Mouse (Mus musculus) hindbrain, embryonic 16.5 days (tissue): ENCODE data around the gene Ikzf1. TPM values are rescaled to one million over a fixed set of nuclear protein-coding genes. Genes with fewer than 3 reads are reported as not detected.

ENCODE experiments used
- ATAC-seq: fragments of 200-750 bp; cut with Nextera tagmentation; 2 replicates; pipeline ENCODE4 v1.8.0; 2017; ENCODE audit warnings: moderate TSS enrichment, moderate library complexity
- H3K27ac ChIP-seq: fragments of 300-500 bp; sonication (generic); 2 replicates; pipeline ENCODE4 v1.5.1; 2014; ENCODE audit warnings: low read depth, mild to moderate bottlenecking, control low read depth, low read length, moderate library complexity
- H3K27me3 ChIP-seq: fragments of 300-500 bp; sonication (generic); replicated peaks from 2 replicates; pipeline ENCODE4 v1.6.1; 2014; ENCODE audit warnings: low read length; ENCODE audit not compliant: control insufficient read depth, insufficient read depth
- H3K36me3 ChIP-seq: fragments of 300-500 bp; sonication (generic); 2 replicates; pipeline ENCODE4 v1.6.1; 2014; ENCODE audit warnings: mild to moderate bottlenecking, low read length, moderate library complexity, mixed read lengths; ENCODE audit not compliant: control insufficient read depth, insufficient read depth
- H3K4me1 ChIP-seq: fragments of 300-500 bp; sonication (generic); 2 replicates; pipeline ENCODE4 v1.6.1; 2014; ENCODE audit warnings: low read depth, low read length; ENCODE audit not compliant: control insufficient read depth, insufficient read depth
- H3K4me2 ChIP-seq: fragments of 300-500 bp; sonication (generic); 2 replicates; pipeline ENCODE4 v1.6.1; 2014; ENCODE audit warnings: mild to moderate bottlenecking, low read length, control low read depth, moderate library complexity
- H3K4me3 ChIP-seq: fragments of 300-500 bp; sonication (generic); 2 replicates; pipeline ENCODE4 v1.5.1; 2014; ENCODE audit warnings: mild to moderate bottlenecking, low read length, control low read depth, moderate library complexity
- H3K9ac ChIP-seq: fragments of 300-500 bp; sonication (generic); 2 replicates; pipeline ENCODE4 v1.6.1; 2014; ENCODE audit warnings: low read depth, mild to moderate bottlenecking, control low read depth, low read length, moderate library complexity
- H3K9me3 ChIP-seq: fragments of 300-500 bp; sonication (generic); 2 replicates; pipeline ENCODE4 v1.6.1; 2014; ENCODE audit warnings: mild to moderate bottlenecking, low read length, moderate library complexity; ENCODE audit not compliant: control insufficient read depth
- WGBS: fragments of 180-500 bp; shearing (Covaris S2); extraction: QIAGEN DNeasy Blood & Tissue Kit; methylation state at CpG from one replicate; pipeline ENCODE4 v1.1.7; 2014; 5-methylcytosine and 5-hydroxymethylcytosine counted together
- polyA plus RNA-seq: library from polyadenylated mRNA; unstranded; fragments of >200 nt; fragmentation: Nextera tagmentation; extraction: Ambion mirVana; gene quantifications from 2 replicates; pipeline ENCODE4 v1.2.1, GENCODE M21; 2015

Gene Ikzf1
- polyA plus RNA-seq, 1 experiment from 2014 or later, result 1.3 TPM

GRCm38 (mm10) chr11:11741574-11741973, 56.8 kb downstream of the Ikzf1 start:
- H3K4me2 ChIP-seq, result no peak overlapping the region
- H3K4me3 ChIP-seq, result no peak overlapping the region
- no peaks in the 10 kb centered on the region for H3K9me3 ChIP-seq
- H3K4me1 ChIP-seq, result no peaks in the 10 kb centered on the region
- WGBS, result 92% methylated on average over 5 of the region's 5 CpGs
- no peak overlapping the region for H3K9ac ChIP-seq
- no peaks in the 10 kb centered on the region for H3K36me3 ChIP-seq
- no peak for ATAC-seq
- H3K27me3 ChIP-seq, result no peaks in the 10 kb centered on the region
- no peak overlapping the region for H3K27ac ChIP-seq

GRCm38 (mm10) chr11:11742626-11743025, 57.8 kb downstream of the Ikzf1 start:
- Histone ChIP-seq H3K27ac (no peak overlapping the region), H3K36me3 (no peaks in the 10 kb centered on the region), H3K9ac (no peak overlapping the region), H3K27me3 (no peaks in the 10 kb centered on the region), H3K4me3 (no peak overlapping the region), H3K9me3 (no peaks in the 10 kb centered on the region), H3K4me2 (no peak overlapping the region), H3K4me1 (no peaks in the 10 kb centered on the region)
- 37% methylated on average over 2 of the region's 2 CpGs for WGBS
- no peak for ATAC-seq

- ATAC-seq, result no peak
- H3K4me1 ChIP-seq, result no peaks in the 10 kb centered on the region
- no peak overlapping the region for H3K4me2 ChIP-seq
- H3K9ac ChIP-seq, result no peak overlapping the region
- H3K36me3 ChIP-seq, result no peaks in the 10 kb centered on the region
- H3K27ac ChIP-seq, result no peak overlapping the region
- H3K27me3 ChIP-seq, result no peaks in the 10 kb centered on the region
- H3K9me3 ChIP-seq, result no peaks in the 10 kb centered on the region
- H3K4me3 ChIP-seq, result no peak overlapping the region
- 57% methylated on average over 1 of the region's 1 CpGs for WGBS
Observed at GRCm38 (mm10) chr11:11744222-11744621, 59.4 kb downstream of the Ikzf1 start.

DNA sequence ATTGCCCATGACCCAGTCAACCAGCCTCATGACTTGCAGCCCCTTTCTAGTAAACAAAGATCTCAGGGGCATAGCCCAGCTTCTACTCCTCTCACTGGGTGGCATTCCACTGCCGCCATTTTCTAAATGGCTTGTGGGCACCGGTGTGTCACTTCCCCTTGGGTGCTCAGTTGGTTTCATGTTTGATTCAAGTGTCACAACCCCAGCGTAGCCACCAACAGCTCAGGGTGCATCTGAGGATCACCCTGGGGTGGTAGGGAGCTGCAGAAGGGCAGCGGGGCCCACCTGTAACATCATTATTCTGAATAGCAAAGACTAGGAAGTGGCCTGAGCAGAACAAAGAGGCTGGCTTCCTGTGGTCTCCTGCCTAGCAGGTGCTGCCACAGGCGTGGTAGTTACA, 66.3 kb downstream of the Ikzf1 start:
- no peak overlapping the region for H3K4me2 ChIP-seq
- no peak overlapping the region for H3K4me3 ChIP-seq
- 92% methylated on average over 5 of the region's 5 CpGs for WGBS
- H3K36me3 ChIP-seq, result no peaks in the 10 kb centered on the region
- no peak for ATAC-seq
- H3K4me1 ChIP-seq, result no peaks in the 10 kb centered on the region
- no peak overlapping the region for H3K27ac ChIP-seq
- H3K27me3 ChIP-seq, result no peaks in the 10 kb centered on the region
- H3K9ac ChIP-seq, result no peak overlapping the region
- H3K9me3 ChIP-seq, result no peaks in the 10 kb centered on the region

GRCm38 (mm10) chr11:11752859-11753258, 68.1 kb downstream of the Ikzf1 start:
- no peak overlapping the region for H3K27ac ChIP-seq
- no peak overlapping the region for H3K4me3 ChIP-seq
- no peaks in the 10 kb centered on the region for H3K36me3 ChIP-seq
- H3K4me2 ChIP-seq, result no peak overlapping the region
- no peaks in the 10 kb centered on the region for H3K4me1 ChIP-seq
- no peak overlapping the region for H3K9ac ChIP-seq
- no peaks in the 10 kb centered on the region for H3K27me3 ChIP-seq
- 80% methylated on average over 5 of the region's 5 CpGs for WGBS
- no peaks in the 10 kb centered on the region for H3K9me3 ChIP-seq
- no peak for ATAC-seq

- no peak for ATAC-seq
- Histone ChIP-seq H3K4me1 (no peaks in the 10 kb centered on the region), H3K4me2 (no peak overlapping the region), H3K36me3 (no peaks in the 10 kb centered on the region), H3K9me3 (no peaks in the 10 kb centered on the region), H3K27me3 (no peaks in the 10 kb centered on the region), H3K27ac (no peak overlapping the region), H3K4me3 (no peak overlapping the region), H3K9ac (no peak overlapping the region)
- WGBS, result 79% methylated on average over 6 of the region's 6 CpGs
Observed at GRCm38 (mm10) chr11:11758121-11758520, 73.3 kb downstream of the Ikzf1 start.

DNA sequence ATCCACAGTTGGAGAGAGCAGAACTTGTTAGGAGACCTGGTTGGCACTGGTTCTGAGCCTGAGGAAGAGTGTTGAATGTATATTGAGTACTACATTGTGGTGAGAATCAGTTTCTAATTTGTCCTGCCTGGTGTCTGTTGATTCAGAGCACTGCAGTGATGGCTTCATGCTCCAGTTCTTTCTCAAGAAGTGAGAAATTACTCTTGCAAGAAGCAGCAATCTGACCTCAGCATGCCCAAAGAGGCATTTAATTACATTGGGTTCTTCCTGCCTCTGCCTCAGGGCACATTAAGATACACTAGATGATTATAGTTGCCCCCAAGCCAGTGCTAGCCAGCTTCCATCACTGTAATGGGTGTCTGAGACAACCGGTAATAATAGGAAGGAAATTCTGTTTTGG, 74.1 kb downstream of the Ikzf1 start:
- Histone ChIP-seq H3K27ac (no peak overlapping the region), H3K27me3 (no peaks in the 10 kb centered on the region), H3K4me3 (no peak overlapping the region), H3K9ac (no peak overlapping the region), H3K4me2 (no peak overlapping the region), H3K9me3 (no peaks in the 10 kb centered on the region), H3K36me3 (no peaks in the 10 kb centered on the region), H3K4me1 (no peaks in the 10 kb centered on the region)
- no peak for ATAC-seq
- 91% methylated on average over 1 of the region's 1 CpGs for WGBS

- Histone ChIP-seq H3K4me2 (no peak overlapping the region), H3K36me3 (no peaks in the 10 kb centered on the region), H3K4me3 (no peak overlapping the region), H3K4me1 (no peaks in the 10 kb centered on the region), H3K27me3 (no peaks in the 10 kb centered on the region), H3K27ac (no peak overlapping the region), H3K9me3 (no peaks in the 10 kb centered on the region), H3K9ac (no peak overlapping the region)
- 63% methylated on average over 4 of the region's 4 CpGs for WGBS
- ATAC-seq, result no peak
Observed at GRCm38 (mm10) chr11:11763211-11763666, 78.4 kb downstream of the Ikzf1 start.

DNA sequence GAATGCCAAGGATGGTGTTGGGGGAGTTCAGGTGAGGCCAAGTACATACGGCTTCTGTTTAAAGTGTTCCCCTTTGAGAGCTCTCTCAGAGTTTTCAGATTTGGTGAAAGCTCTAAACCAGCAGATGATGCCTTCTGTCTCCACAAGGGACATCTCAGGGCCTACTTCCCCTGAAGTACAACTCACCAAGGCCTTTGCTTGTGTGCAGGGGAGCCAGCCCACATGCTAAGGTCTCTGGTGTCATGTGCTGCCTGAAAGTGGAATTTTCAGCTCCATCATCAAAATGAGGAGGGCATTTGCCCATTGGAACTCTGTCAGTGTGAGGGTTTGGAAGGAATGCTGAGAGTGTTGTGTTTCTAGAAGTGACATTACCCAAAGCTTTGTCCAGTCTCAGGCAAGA, 80.6 kb downstream of the Ikzf1 start:
- WGBS, result 82% methylated on average over 1 of the region's 1 CpGs
- Histone ChIP-seq H3K36me3 (no peaks in the 10 kb centered on the region), H3K27me3 (no peaks in the 10 kb centered on the region), H3K4me2 (no peak overlapping the region), H3K4me3 (no peak overlapping the region), H3K4me1 (no peaks in the 10 kb centered on the region), H3K9me3 (no peaks in the 10 kb centered on the region), H3K27ac (no peak overlapping the region), H3K9ac (no peak overlapping the region)
- no peak for ATAC-seq

GRCm38 (mm10) chr11:11766105-11766504, 81.3 kb downstream of the Ikzf1 start:
- no peak overlapping the region for H3K4me2 ChIP-seq
- 87% methylated on average over 1 of the region's 1 CpGs for WGBS

More at GRCm38 (mm10) chr11:11766105-11766504, 81.3 kb downstream of the Ikzf1 start:
- Histone ChIP-seq H3K4me1 (no peaks in the 10 kb centered on the region), H3K9ac (no peak overlapping the region), H3K36me3 (no peaks in the 10 kb centered on the region), H3K27me3 (no peaks in the 10 kb centered on the region), H3K9me3 (no peaks in the 10 kb centered on the region), H3K27ac (no peak overlapping the region), H3K4me3 (no peak overlapping the region)
- no peak for ATAC-seq
